Mouse (Mus musculus) myocyte (in vitro differentiated cells): Measurements from ENCODE around the gene Ube2j2. TPM values are rescaled to one million over a fixed set of nuclear protein-coding genes. Genes with fewer than 3 reads are reported as not detected.

ENCODE experiments used
- H3K27me3 ChIP-seq: one replicate; pipeline ENCODE4 v1.6.1; 2011; ENCODE audit not compliant: control insufficient read depth, insufficient read depth, insufficient read length
- H3K36me3 ChIP-seq: one replicate; pipeline ENCODE4 v1.6.1; 2011; ENCODE audit not compliant: control insufficient read depth, insufficient read depth
- H3K4me2 ChIP-seq: one replicate; pipeline ENCODE4 v1.6.1; 2011; ENCODE audit warnings: low read depth, control low read depth
- H3K4me3 ChIP-seq: one replicate; pipeline ENCODE4 v1.5.1; 2011; ENCODE audit warnings: mild to moderate bottlenecking, control low read depth, moderate library complexity
- H3K79me2 ChIP-seq: one replicate; pipeline ENCODE4 v1.6.1; 2011; ENCODE audit not compliant: control insufficient read depth, insufficient read depth
- H3ac ChIP-seq: one replicate; pipeline ENCODE4 v1.6.1; 2011; ENCODE audit not compliant: control insufficient read depth, insufficient read length
- CEBPB ChIP-seq: IDR thresholded peaks from 2 replicates; pipeline ENCODE4 v1.6.1; 2011; ENCODE audit warnings: mild to moderate bottlenecking, moderate library complexity; ENCODE audit not compliant: poor library complexity, insufficient read depth, severe bottlenecking
- E2F4 ChIP-seq: IDR thresholded peaks from one replicate; pipeline ENCODE4 v1.6.1; 2011; ENCODE audit warnings: mild to moderate bottlenecking, control low read depth, moderate library complexity; ENCODE audit not compliant: insufficient read depth
- MAX ChIP-seq: IDR thresholded peaks from one replicate; pipeline ENCODE4 v1.6.1; 2011; ENCODE audit warnings: low read depth, mild to moderate bottlenecking, control low read depth
- MYOD1 ChIP-seq, 3 experiments: IDR thresholded peaks; one replicate each; pipeline ENCODE4 v1.6.1; 2011; ENCODE audit warnings: control low read depth in 2 of 3, low read depth in 2 of 3, mild to moderate bottlenecking in 2 of 3, moderate library complexity in 1 of 3; ENCODE audit not compliant: insufficient read length in 2 of 3, control insufficient read depth in 1 of 3
- MYOG ChIP-seq, 3 experiments: IDR thresholded peaks; one replicate each; pipeline ENCODE4 v1.6.1; 2011; ENCODE audit warnings: control low read depth in 2 of 3, low read depth in 2 of 3, mild to moderate bottlenecking in 2 of 3; ENCODE audit not compliant: insufficient read length in 2 of 3, control insufficient read depth in 1 of 3, insufficient read depth in 1 of 3
- POLR2A ChIP-seq: IDR thresholded peaks from one replicate; pipeline ENCODE4 v1.6.1; 2011; ENCODE audit warnings: low read depth, mild to moderate bottlenecking, control low read depth, moderate library complexity; ENCODE audit not compliant: insufficient read length
- POLR2AphosphoS2 ChIP-seq: IDR thresholded peaks from one replicate; pipeline ENCODE4 v1.6.1; 2011; ENCODE audit warnings: low read depth, control low read depth; ENCODE audit not compliant: insufficient read length
- REST ChIP-seq: IDR thresholded peaks from one replicate; pipeline ENCODE4 v1.6.1; 2011; ENCODE audit warnings: mild to moderate bottlenecking, control low read depth, moderate library complexity; ENCODE audit not compliant: insufficient read depth, insufficient read length
- SRF ChIP-seq: IDR thresholded peaks from one replicate; pipeline ENCODE4 v1.6.1; 2011; ENCODE audit warnings: low read depth; ENCODE audit not compliant: control insufficient read depth, insufficient read length
- TCF12 ChIP-seq: IDR thresholded peaks from one replicate; pipeline ENCODE4 v1.6.1; 2011; ENCODE audit warnings: mild to moderate bottlenecking, control low read depth; ENCODE audit not compliant: poor library complexity, insufficient read depth, severe bottlenecking
- TCF3 ChIP-seq: IDR thresholded peaks from one replicate; pipeline ENCODE4 v1.6.1; 2011; ENCODE audit warnings: low read depth, control low read depth; ENCODE audit not compliant: insufficient read length
- USF1 ChIP-seq: IDR thresholded peaks from one replicate; pipeline ENCODE4 v1.6.1; 2011; ENCODE audit warnings: low read depth, mild to moderate bottlenecking, control low read depth, moderate library complexity
- polyA plus RNA-seq: library from polyadenylated mRNA; unstranded; fragments of >200 nt; fragmentation: generic; extraction: Trizol; gene quantifications from one replicate; pipeline ENCODE4 v1.2.1, GENCODE M21; 2012; ENCODE audit warnings: missing spikeins

The Ube2j2 gene
- polyA plus RNA-seq: 70.6 TPM

- H3ac ChIP-seq: peak within 1 kb of the TSS; percentile 59
- H3K79me2 ChIP-seq: peaks cover 49% of the 10 kb centered on the region
- H3K4me3 ChIP-seq: peak within 1 kb of the TSS; percentile 85
- no peaks in the 10 kb centered on the region for H3K27me3 ChIP-seq
- H3K36me3 ChIP-seq: peaks cover 4% of the 10 kb centered on the region
- peak within 1 kb of the TSS; percentile 100 for H3K4me2 ChIP-seq
- no peak for TF ChIP-seq TCF12
- TF ChIP-seq MYOD1 (IDR thresholded peaks at IDR 0.05; ENCODE audit: control insufficient read depth in 1 of 3, insufficient read length in 2 of 3, low read depth in 2 of 3): peak in 1 of 3 experiments; percentile 43
- no peak for TF ChIP-seq TCF3
- peak; percentile 61 for TF ChIP-seq SRF
- peak; percentile 87 for TF ChIP-seq POLR2A
- peak; percentile 92 for TF ChIP-seq POLR2AphosphoS2
- no peak for TF ChIP-seq USF1
- TF ChIP-seq REST: no peak
- peak; percentile 56 for TF ChIP-seq MAX
- no peak for TF ChIP-seq CEBPB
- TF ChIP-seq E2F4: peak; percentile 5
- peak in 2 of 3 experiments; percentile 24 to 64 for TF ChIP-seq MYOG (IDR thresholded peaks at IDR 0.05; ENCODE audit: control insufficient read depth in 1 of 3, insufficient read depth in 1 of 3, insufficient read length in 2 of 3, low read depth in 2 of 3)
Observed at GRCm38 (mm10) chr4:155943534-155944249, at the start of gene Ube2j2. TSS of gene Ube2j2 (plus strand) at chr4:155943831.

- no peaks in the 10 kb centered on the region for H3K27me3 ChIP-seq
- H3K4me3 ChIP-seq: peak overlapping the region; percentile 78
- peaks cover 35% of the 10 kb centered on the region for H3K79me2 ChIP-seq
- peak overlapping the region; percentile 83 for H3K4me2 ChIP-seq
- no peak overlapping the region for H3ac ChIP-seq
- TF ChIP-seq TCF12: no peak
- peak; percentile 69 to 83 (median 75) for TF ChIP-seq MYOG (IDR thresholded peaks at IDR 0.05; ENCODE audit: control insufficient read depth in 1 of 3, insufficient read depth in 1 of 3, insufficient read length in 2 of 3, low read depth in 2 of 3)
- TF ChIP-seq TCF3: no peak
- peak; percentile 71 to 86 (median 85) for TF ChIP-seq MYOD1 (IDR thresholded peaks at IDR 0.05; ENCODE audit: control insufficient read depth in 1 of 3, insufficient read length in 2 of 3, low read depth in 2 of 3)
- no peak for TF ChIP-seq E2F4
- no peaks in the 10 kb centered on the region for H3K36me3 ChIP-seq
Observed at GRCm38 (mm10) chr4:155894311-155894881, 49.2 kb upstream of the Ube2j2 start.

- Histone ChIP-seq H3ac (no peak overlapping the region), H3K4me2 (peak overlapping the region; percentile 83), H3K36me3 (no peaks in the 10 kb centered on the region), H3K79me2 (peaks cover 35% of the 10 kb centered on the region), H3K4me3 (peak overlapping the region; percentile 78), H3K27me3 (no peaks in the 10 kb centered on the region)
- no peak for TF ChIP-seq POLR2A
- peak; percentile 88 for TF ChIP-seq USF1
Observed at GRCm38 (mm10) chr4:155895216-155895615, 48.4 kb upstream of the Ube2j2 start.

- H3K27me3 ChIP-seq: no peaks in the 10 kb centered on the region
- peak overlapping the region; percentile 78 for H3K4me3 ChIP-seq
- TF ChIP-seq TCF3: no peak
- no peak for TF ChIP-seq MAX
- TF ChIP-seq POLR2A: no peak
- TF ChIP-seq SRF: no peak
- TF ChIP-seq E2F4: no peak
- no peak for TF ChIP-seq MYOG (IDR thresholded peaks at IDR 0.05; ENCODE audit: control insufficient read depth in 1 of 3, insufficient read depth in 1 of 3, insufficient read length in 2 of 3, low read depth in 2 of 3)
- TF ChIP-seq MYOD1 (IDR thresholded peaks at IDR 0.05; ENCODE audit: control insufficient read depth in 1 of 3, insufficient read length in 2 of 3, low read depth in 2 of 3): no peak
- TF ChIP-seq REST: no peak
- no peak for TF ChIP-seq CEBPB
- no peak for TF ChIP-seq POLR2AphosphoS2
- no peak for TF ChIP-seq TCF12
- no peak for TF ChIP-seq USF1
- H3K4me2 ChIP-seq: peak overlapping the region; percentile 83
- H3K36me3 ChIP-seq: no peaks in the 10 kb centered on the region
- no peak overlapping the region for H3ac ChIP-seq
- peaks cover 35% of the 10 kb centered on the region for H3K79me2 ChIP-seq
Observed at GRCm38 (mm10) chr4:155895826-155896225, 47.8 kb upstream of the Ube2j2 start.

- Histone ChIP-seq H3K4me2 (no peak overlapping the region), H3K4me3 (no peak overlapping the region), H3K36me3 (no peaks in the 10 kb centered on the region), H3K79me2 (peaks cover 35% of the 10 kb centered on the region), H3ac (no peak overlapping the region), H3K27me3 (no peaks in the 10 kb centered on the region)
- no peak for TF ChIP-seq TCF3
- no peak for TF ChIP-seq REST
- TF ChIP-seq MYOG (IDR thresholded peaks at IDR 0.05; ENCODE audit: control insufficient read depth in 1 of 3, insufficient read depth in 1 of 3, insufficient read length in 2 of 3, low read depth in 2 of 3): no peak
- TF ChIP-seq SRF: no peak
- TF ChIP-seq E2F4: no peak
- TF ChIP-seq POLR2AphosphoS2: no peak
- TF ChIP-seq USF1: no peak
- TF ChIP-seq POLR2A: no peak
- no peak for TF ChIP-seq MAX
- TF ChIP-seq MYOD1 (IDR thresholded peaks at IDR 0.05; ENCODE audit: control insufficient read depth in 1 of 3, insufficient read length in 2 of 3, low read depth in 2 of 3): no peak
Observed at GRCm38 (mm10) chr4:155896461-155896860, 47.2 kb upstream of the Ube2j2 start.
